Mouse (Mus musculus) bone marrow, adult 2 months (tissue): Measurements from ENCODE around the gene Zdhhc18.

Source experiments
- CTCF ChIP-seq: fragments of 200-500 bp; IDR thresholded peaks from 2 replicates; pipeline ENCODE4 v1.5.1; 2011; ENCODE audit warnings: low read length, control low read depth; ENCODE audit not compliant: control insufficient read depth, insufficient read depth
- POLR2A ChIP-seq: fragments of 200-500 bp; IDR thresholded peaks from 2 replicates; pipeline ENCODE4 v1.6.1; 2011; ENCODE audit warnings: low read depth, mild to moderate bottlenecking, control low read depth, low read length, borderline replicate concordance; ENCODE audit not compliant: control insufficient read depth

DNA sequence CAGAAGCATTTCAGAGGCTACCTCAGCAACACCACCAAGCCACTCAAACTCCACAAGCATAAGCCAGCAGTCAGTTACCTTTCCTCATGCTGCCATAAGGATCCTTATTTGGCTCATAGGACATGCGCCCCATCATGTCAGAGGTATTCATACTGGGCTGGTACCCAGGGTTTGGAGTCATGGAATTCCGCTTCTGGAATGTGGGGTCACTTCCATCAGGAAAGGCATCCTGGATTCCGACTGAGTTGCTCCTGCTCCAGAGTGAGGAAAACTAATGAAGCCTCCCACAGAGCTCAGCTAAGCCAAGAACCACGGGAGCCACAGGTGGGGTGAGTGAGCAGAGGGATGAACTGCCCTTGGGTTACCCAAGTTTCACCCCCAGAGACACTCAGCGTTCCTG lies 37.2 kb upstream of the Zdhhc18 start:
- no peak for TF ChIP-seq CTCF
- TF ChIP-seq POLR2A, result no peak
